Mouse (Mus musculus): Measurements from ENCODE around the gene Armc3. TPM values are rescaled to one million over a fixed set of nuclear protein-coding genes. Genes with fewer than 3 reads are reported as not detected.
"Not testable (repeated sequence)": the region's sequence is repeated elsewhere in the genome, so short reads cannot be mapped to it uniquely, and the experiment has no call there.

Gene Armc3
- polyA plus RNA-seq, 1 experiment from 2014 or later, result not detected

- no peak overlapping the region for H3K9ac ChIP-seq (replicated peaks)
- H3K4me3 ChIP-seq (replicated peaks), result no peak overlapping the region
- H3K4me2 ChIP-seq, result no peak overlapping the region
- H3K27ac ChIP-seq, result no peak overlapping the region
- no peak for ATAC-seq (ENCODE audit: insufficient number of reproducible peaks, insufficient read depth, low FRiP score, low TSS enrichment, low read depth)
- H3K27me3 ChIP-seq, result peaks cover 47% of the 10 kb centered on the region
- H3K4me1 ChIP-seq (replicated peaks), result no peaks in the 10 kb centered on the region; the same call in 1 of the 2 replicates
- WGBS, result 32% methylated on average over 9 of the region's 9 CpGs
- no peaks in the 10 kb centered on the region for H3K36me3 ChIP-seq
- no peaks in the 10 kb centered on the region for H3K9me3 ChIP-seq
Measured at GRCm38 (mm10) chr2:19270709-19271120, 71.6 kb downstream of the Armc3 start.

GRCm38 (mm10) chr2:19274583-19274982, 75.5 kb downstream of the Armc3 start:
- Histone ChIP-seq H3K36me3 (no peaks in the 10 kb centered on the region), H3K4me2 (no peak overlapping the region), H3K4me3 (replicated peaks) (no peak overlapping the region), H3K9me3 (no peaks in the 10 kb centered on the region), H3K4me1 (replicated peaks) (no peaks in the 10 kb centered on the region; the same call in 1 of the 2 replicates), H3K27ac (no peak overlapping the region), H3K9ac (replicated peaks) (no peak overlapping the region), H3K27me3 (peaks cover 47% of the 10 kb centered on the region)
- WGBS, result 76% methylated on average over 2 of the region's 2 CpGs
- ATAC-seq (ENCODE audit: insufficient number of reproducible peaks, insufficient read depth, low FRiP score, low TSS enrichment, low read depth), result no peak

GRCm38 (mm10) chr2:19275602-19276539, 76.8 kb downstream of the Armc3 start:
- H3K4me1 ChIP-seq (replicated peaks), result no peaks in the 10 kb centered on the region; the same call in 1 of the 2 replicates
- WGBS, result 8% methylated on average over 25 of the region's 25 CpGs
- peak overlapping the region; percentile 58 for H3K9ac ChIP-seq (replicated peaks)
- H3K27ac ChIP-seq, result peak overlapping the region; percentile 45; the same call in 1 of the 2 replicates
- H3K4me2 ChIP-seq, result peak overlapping the region; percentile 64
- ATAC-seq (ENCODE audit: insufficient number of reproducible peaks, insufficient read depth, low FRiP score, low TSS enrichment, low read depth), result peak; percentile 68; the same call in 1 of the 2 replicates
- H3K27me3 ChIP-seq, result peaks cover 44% of the 10 kb centered on the region
- H3K9me3 ChIP-seq, result no peaks in the 10 kb centered on the region
- H3K36me3 ChIP-seq, result no peaks in the 10 kb centered on the region
- peak overlapping the region; percentile 41 for H3K4me3 ChIP-seq (replicated peaks)

- no peaks in the 10 kb centered on the region for H3K36me3 ChIP-seq
- H3K27ac ChIP-seq, result no peak overlapping the region
- no peak overlapping the region for H3K4me2 ChIP-seq
- no peaks in the 10 kb centered on the region for H3K4me1 ChIP-seq (replicated peaks)
- H3K9me3 ChIP-seq, result no peaks in the 10 kb centered on the region
- peaks cover 24% of the 10 kb centered on the region for H3K27me3 ChIP-seq
- H3K4me3 ChIP-seq (replicated peaks), result no peak overlapping the region
- no peak for ATAC-seq (ENCODE audit: insufficient number of reproducible peaks, insufficient read depth, low FRiP score, low TSS enrichment, low read depth)
- no peak overlapping the region for H3K9ac ChIP-seq (replicated peaks)
- 88% methylated on average over 11 of the region's 11 CpGs for WGBS
Measured at GRCm38 (mm10) chr2:19280331-19280730, 81.2 kb downstream of the Armc3 start.

- H3K27ac ChIP-seq, result no peak overlapping the region
- WGBS, result 37% methylated on average over 3 of the region's 3 CpGs
- no peaks in the 10 kb centered on the region for H3K9me3 ChIP-seq
- no peaks in the 10 kb centered on the region for H3K27me3 ChIP-seq
- H3K36me3 ChIP-seq, result no peaks in the 10 kb centered on the region
- H3K9ac ChIP-seq (replicated peaks), result no peak overlapping the region
- no peak overlapping the region for H3K4me3 ChIP-seq (replicated peaks)
- H3K4me2 ChIP-seq, result no peak overlapping the region
- H3K4me1 ChIP-seq (replicated peaks), result no peaks in the 10 kb centered on the region
- ATAC-seq (ENCODE audit: insufficient number of reproducible peaks, insufficient read depth, low FRiP score, low TSS enrichment, low read depth), result no peak
Measured at GRCm38 (mm10) chr2:19292366-19292765, 93.3 kb downstream of the Armc3 start.

- H3K4me3 ChIP-seq (replicated peaks), result no peak overlapping the region
Measured at GRCm38 (mm10) chr2:19300345-19301089, 101.4 kb downstream of the Armc3 start.

GRCm38 (mm10) chr2:19301251-19301650, 102.1 kb downstream of the Armc3 start:
- 29% methylated on average over 6 of the region's 6 CpGs for WGBS
- H3K27me3 ChIP-seq, result peaks cover 6% of the 10 kb centered on the region
- no peaks in the 10 kb centered on the region for H3K9me3 ChIP-seq
- H3K27ac ChIP-seq, result no peak overlapping the region
- no peaks in the 10 kb centered on the region for H3K36me3 ChIP-seq
- ATAC-seq (ENCODE audit: insufficient number of reproducible peaks, insufficient read depth, low FRiP score, low TSS enrichment, low read depth), result no peak
- no peaks in the 10 kb centered on the region for H3K4me1 ChIP-seq (replicated peaks)
- H3K9ac ChIP-seq (replicated peaks), result no peak overlapping the region
- H3K4me2 ChIP-seq, result no peak overlapping the region
- no peak overlapping the region for H3K4me3 ChIP-seq (replicated peaks)

More at GRCm38 (mm10) chr2:19300345-19301089, 101.4 kb downstream of the Armc3 start:
- H3K4me2 ChIP-seq, result no peak overlapping the region
- peaks cover 6% of the 10 kb centered on the region for H3K27me3 ChIP-seq
- H3K36me3 ChIP-seq, result no peaks in the 10 kb centered on the region
- H3K9ac ChIP-seq (replicated peaks), result no peak overlapping the region
- H3K9me3 ChIP-seq, result no peaks in the 10 kb centered on the region
- WGBS, result 80% methylated on average over 9 of the region's 9 CpGs
- ATAC-seq (ENCODE audit: insufficient number of reproducible peaks, insufficient read depth, low FRiP score, low TSS enrichment, low read depth), result no peak
- no peaks in the 10 kb centered on the region for H3K4me1 ChIP-seq (replicated peaks)
- no peak overlapping the region for H3K27ac ChIP-seq

GRCm38 (mm10) chr2:19303087-19303486, 104.0 kb downstream of the Armc3 start:
- H3K27me3 ChIP-seq, result not testable (repeated sequence)
- 76% methylated on average over 3 of the region's 3 CpGs for whole genome bisulfite sequencing

GRCm38 (mm10) chr2:19310498-19310897, 111.4 kb downstream of the Armc3 start:
- H3K9ac ChIP-seq (replicated peaks), result no peak overlapping the region
- H3K27me3 ChIP-seq, result no peaks in the 10 kb centered on the region
- H3K9me3 ChIP-seq, result peaks cover 9% of the 10 kb centered on the region
- 90% methylated on average over 3 of the region's 3 CpGs for WGBS
- no peaks in the 10 kb centered on the region for H3K4me1 ChIP-seq (replicated peaks)
- H3K27ac ChIP-seq, result no peak overlapping the region
- no peak overlapping the region for H3K4me3 ChIP-seq (replicated peaks)
- H3K4me2 ChIP-seq, result no peak overlapping the region
- no peak for ATAC-seq (ENCODE audit: insufficient number of reproducible peaks, insufficient read depth, low FRiP score, low TSS enrichment, low read depth)
- H3K36me3 ChIP-seq, result no peaks in the 10 kb centered on the region

More at GRCm38 (mm10) chr2:19303087-19303486, 104.0 kb downstream of the Armc3 start:
- not testable (repeated sequence) for ATAC-seq (ENCODE audit: insufficient number of reproducible peaks, insufficient read depth, low FRiP score, low TSS enrichment, low read depth); H3K4me3 ChIP-seq (replicated peaks); H3K4me1 ChIP-seq (replicated peaks); H3K27ac ChIP-seq; H3K36me3 ChIP-seq; H3K4me2 ChIP-seq; H3K9me3 ChIP-seq; H3K9ac ChIP-seq (replicated peaks)

GRCm38 (mm10) chr2:19316056-19316455, 117.0 kb downstream of the Armc3 start:
- 41% methylated on average over 11 of the region's 11 CpGs for WGBS
- no peak overlapping the region for H3K9ac ChIP-seq (replicated peaks)
- no peak for ATAC-seq (ENCODE audit: insufficient number of reproducible peaks, insufficient read depth, low FRiP score, low TSS enrichment, low read depth)
- no peaks in the 10 kb centered on the region for H3K36me3 ChIP-seq
- peaks cover 17% of the 10 kb centered on the region for H3K9me3 ChIP-seq
- no peak overlapping the region for H3K27ac ChIP-seq
- H3K4me1 ChIP-seq (replicated peaks), result no peaks in the 10 kb centered on the region
- no peaks in the 10 kb centered on the region for H3K27me3 ChIP-seq
- H3K4me3 ChIP-seq (replicated peaks), result no peak overlapping the region
- H3K4me2 ChIP-seq, result no peak overlapping the region

GRCm38 (mm10) chr2:19316691-19317090, 117.6 kb downstream of the Armc3 start:
- Histone ChIP-seq H3K4me3 (replicated peaks) (no peak overlapping the region), H3K9me3 (peaks cover 17% of the 10 kb centered on the region), H3K36me3 (no peaks in the 10 kb centered on the region), H3K4me1 (replicated peaks) (no peaks in the 10 kb centered on the region), H3K27ac (no peak overlapping the region), H3K9ac (replicated peaks) (no peak overlapping the region), H3K27me3 (no peaks in the 10 kb centered on the region), H3K4me2 (no peak overlapping the region)
- no peak for ATAC-seq (ENCODE audit: insufficient number of reproducible peaks, insufficient read depth, low FRiP score, low TSS enrichment, low read depth)
- WGBS, result 71% methylated on average over 4 of the region's 4 CpGs

Measured in limb, embryonic 12.5 days (tissue).